Mouse (Mus musculus) forebrain, embryonic 10.5 days (tissue): ENCODE results near the gene Crtam. TPM values are rescaled to one million over a fixed set of nuclear protein-coding genes. Genes with fewer than 3 reads are reported as not detected.

Source experiments
- DNase-seq: peaks from one replicate; pipeline ENCODE4 v3.0.0-alpha.2; 2017; ENCODE audit warnings: low spot score; ENCODE audit errors: extremely low spot score
- H3K27ac ChIP-seq: fragments of 300-500 bp; sonication (generic); 2 replicates; pipeline ENCODE4 v1.5.1; 2016; ENCODE audit warnings: mild to moderate bottlenecking
- H3K27me3 ChIP-seq: fragments of 300-500 bp; sonication (generic); 2 replicates; pipeline ENCODE4 v1.6.1; 2016; ENCODE audit warnings: mild to moderate bottlenecking; ENCODE audit not compliant: poor library complexity, severe bottlenecking
- H3K36me3 ChIP-seq: fragments of 300-500 bp; sonication (generic); replicated peaks from 2 replicates; pipeline ENCODE4 v1.6.1; 2016; ENCODE audit warnings: mild to moderate bottlenecking, moderate library complexity
- H3K4me1 ChIP-seq: fragments of 300-500 bp; sonication (generic); 2 replicates; pipeline ENCODE4 v1.6.1; 2016
- H3K4me3 ChIP-seq: fragments of 300-500 bp; sonication (generic); 2 replicates; pipeline ENCODE4 v1.5.1; 2016; ENCODE audit warnings: mild to moderate bottlenecking, moderate library complexity
- H3K9me3 ChIP-seq: fragments of 300-500 bp; sonication (generic); 2 replicates; pipeline ENCODE4 v1.6.1; 2016; ENCODE audit warnings: mild to moderate bottlenecking, moderate library complexity
- WGBS: fragments of 180-500 bp; shearing (Covaris S2); methylation state at CpG from one replicate; pipeline ENCODE4 v1.1.7; 2016; 5-methylcytosine and 5-hydroxymethylcytosine counted together
- polyA plus RNA-seq: library from polyadenylated mRNA; unstranded; fragments of >200 nt; fragmentation: Nextera tagmentation; extraction: Ambion mirVana; gene quantifications from 2 replicates; pipeline ENCODE4 v1.2.1, GENCODE M21; 2016

The Crtam gene
- polyA plus RNA-seq, 1 experiment from 2014 or later = 0.10 TPM

GRCm38 (mm10) chr9:40989940-40990588 is 14.4 kb downstream of the Crtam start:
- Histone ChIP-seq H3K27me3 (no peaks in the 10 kb centered on the region), H3K9me3 (no peaks in the 10 kb centered on the region), H3K36me3 (no peaks in the 10 kb centered on the region), H3K4me3 (no peak overlapping the region), H3K4me1 (peaks cover 11% of the 10 kb centered on the region), H3K27ac (peak overlapping the region; percentile 72)
- WGBS = 48% methylated on average over 4 of the region's 4 CpGs
- DNase-seq = peak; percentile 37

- H3K4me3 ChIP-seq = no peak overlapping the region
- 75% methylated on average over 3 of the region's 3 CpGs for WGBS
- H3K9me3 ChIP-seq = no peaks in the 10 kb centered on the region
- H3K27me3 ChIP-seq = no peaks in the 10 kb centered on the region; the same call in none of the 2 replicates
- no peaks in the 10 kb centered on the region for H3K4me1 ChIP-seq
- H3K36me3 ChIP-seq = no peaks in the 10 kb centered on the region
- no peak for DNase-seq
- no peak overlapping the region for H3K27ac ChIP-seq
These were observed 20.1 kb downstream of the Crtam start for GRCm38 (mm10) chr9:40984313-40984712.

- Histone ChIP-seq H3K36me3 (no peaks in the 10 kb centered on the region), H3K9me3 (no peaks in the 10 kb centered on the region), H3K4me1 (no peaks in the 10 kb centered on the region), H3K27me3 (no peaks in the 10 kb centered on the region; the same call in none of the 2 replicates), H3K4me3 (no peak overlapping the region), H3K27ac (no peak overlapping the region)
- 86% methylated on average over 3 of the region's 3 CpGs for WGBS
- DNase-seq = no peak
These were observed 20.7 kb downstream of the Crtam start for GRCm38 (mm10) chr9:40983758-40984157.

GRCm38 (mm10) chr9:40982480-40982879 is 21.9 kb downstream of the Crtam start:
- Histone ChIP-seq H3K36me3 (no peaks in the 10 kb centered on the region), H3K27me3 (no peaks in the 10 kb centered on the region; the same call in none of the 2 replicates), H3K9me3 (no peaks in the 10 kb centered on the region), H3K4me1 (no peaks in the 10 kb centered on the region), H3K27ac (no peak overlapping the region), H3K4me3 (no peak overlapping the region)
- 43% methylated on average over 6 of the region's 6 CpGs for WGBS
- DNase-seq = no peak

- 80% methylated on average over 11 of the region's 11 CpGs for WGBS
- no peak overlapping the region for H3K27ac ChIP-seq
- H3K36me3 ChIP-seq = no peaks in the 10 kb centered on the region
- DNase-seq = no peak
- no peaks in the 10 kb centered on the region; the same call in 1 of the 2 replicates for H3K27me3 ChIP-seq
- no peaks in the 10 kb centered on the region for H3K9me3 ChIP-seq
- no peak overlapping the region for H3K4me3 ChIP-seq
- H3K4me1 ChIP-seq = no peaks in the 10 kb centered on the region
These were observed 30.2 kb downstream of the Crtam start for GRCm38 (mm10) chr9:40974042-40974801.

- Histone ChIP-seq H3K9me3 (no peaks in the 10 kb centered on the region; the same call in 1 of the 2 replicates), H3K36me3 (no peaks in the 10 kb centered on the region), H3K4me1 (peaks cover 16% of the 10 kb centered on the region), H3K4me3 (peak overlapping the region; percentile 68), H3K27ac (no peak overlapping the region), H3K27me3 (peaks cover 71% of the 10 kb centered on the region)
- 12% methylated on average over 7 of the region's 7 CpGs for WGBS
- no peak for DNase-seq
These were observed 40.1 kb downstream of the Crtam start for GRCm38 (mm10) chr9:40964418-40964714.

GRCm38 (mm10) chr9:40963586-40964417 is 40.6 kb downstream of the Crtam start, which contains the start of gene Jhy:
TSS of gene Jhy (minus strand) at chr9:40964118.
- Histone ChIP-seq H3K27ac (peak within 1 kb of the TSS; percentile 82), H3K4me1 (peaks cover 16% of the 10 kb centered on the region), H3K36me3 (no peaks in the 10 kb centered on the region), H3K4me3 (peak within 1 kb of the TSS; percentile 68), H3K27me3 (peaks cover 71% of the 10 kb centered on the region), H3K9me3 (no peaks in the 10 kb centered on the region; the same call in 1 of the 2 replicates)
- under 1% methylated on average over 51 of the region's 51 CpGs for WGBS
- DNase-seq = peak; percentile 40

GRCm38 (mm10) chr9:40961401-40961800 is 43.0 kb downstream of the Crtam start:
- Histone ChIP-seq H3K4me3 (no peak overlapping the region), H3K27me3 (peaks cover 75% of the 10 kb centered on the region), H3K9me3 (no peaks in the 10 kb centered on the region; the same call in 1 of the 2 replicates), H3K4me1 (peaks cover 16% of the 10 kb centered on the region), H3K27ac (no peak overlapping the region), H3K36me3 (no peaks in the 10 kb centered on the region)
- DNase-seq = no peak
- 75% methylated on average over 3 of the region's 3 CpGs for WGBS

GRCm38 (mm10) chr9:40949039-40949615 is 55.3 kb downstream of the Crtam start:
- H3K9me3 ChIP-seq = no peaks in the 10 kb centered on the region
- peak overlapping the region; percentile 10; the same call in 1 of the 2 replicates for H3K4me3 ChIP-seq
- peaks cover 10% of the 10 kb centered on the region for H3K4me1 ChIP-seq
- H3K27ac ChIP-seq = no peak overlapping the region
- H3K36me3 ChIP-seq = no peaks in the 10 kb centered on the region
- H3K27me3 ChIP-seq = peaks cover 66% of the 10 kb centered on the region
- whole genome bisulfite sequencing = 51% methylated on average over 18 of the region's 18 CpGs
- no peak for DNase-seq

- Histone ChIP-seq H3K4me3 (no peak overlapping the region), H3K36me3 (no peaks in the 10 kb centered on the region), H3K4me1 (peaks cover 10% of the 10 kb centered on the region), H3K9me3 (no peaks in the 10 kb centered on the region), H3K27ac (no peak overlapping the region), H3K27me3 (peaks cover 73% of the 10 kb centered on the region)
- DNase-seq = no peak
- WGBS = 94% methylated on average over 6 of the region's 6 CpGs
These were observed 56.0 kb downstream of the Crtam start for GRCm38 (mm10) chr9:40948473-40948872.

- H3K27ac ChIP-seq = no peak overlapping the region
- peaks cover 10% of the 10 kb centered on the region for H3K4me1 ChIP-seq
- no peak for DNase-seq
- H3K27me3 ChIP-seq = peaks cover 67% of the 10 kb centered on the region
- H3K4me3 ChIP-seq = no peak overlapping the region
- WGBS = 80% methylated on average over 4 of the region's 4 CpGs
- H3K36me3 ChIP-seq = no peaks in the 10 kb centered on the region
- no peaks in the 10 kb centered on the region for H3K9me3 ChIP-seq
These were observed 57.3 kb downstream of the Crtam start for GRCm38 (mm10) chr9:40947131-40947530.

GRCm38 (mm10) chr9:40937425-40937824 is 67.0 kb downstream of the Crtam start:
- Histone ChIP-seq H3K36me3 (no peaks in the 10 kb centered on the region), H3K4me3 (no peak overlapping the region), H3K4me1 (no peaks in the 10 kb centered on the region), H3K27ac (no peak overlapping the region), H3K27me3 (no peaks in the 10 kb centered on the region), H3K9me3 (no peaks in the 10 kb centered on the region)
- DNase-seq = no peak
- 69% methylated on average over 7 of the region's 7 CpGs for WGBS
